Mouse (Mus musculus) central nervous system, embryonic 18 days (tissue): ENCODE data around the gene Nop2. TPM values are rescaled to one million over a fixed set of nuclear protein-coding genes. Genes with fewer than 3 reads are reported as not detected.

Experiments used
- polyA plus RNA-seq: library from polyadenylated mRNA; depleted of rRNA; stranded (reverse); fragments of >200 nt; gene quantifications from 2 replicates; pipeline ENCODE4 v1.2.3, GENCODE M21; 2012; rRNA removed

The Nop2 gene
- 34.2 and 34.6 TPM in 2 replicates for polyA plus RNA-seq

DNA sequence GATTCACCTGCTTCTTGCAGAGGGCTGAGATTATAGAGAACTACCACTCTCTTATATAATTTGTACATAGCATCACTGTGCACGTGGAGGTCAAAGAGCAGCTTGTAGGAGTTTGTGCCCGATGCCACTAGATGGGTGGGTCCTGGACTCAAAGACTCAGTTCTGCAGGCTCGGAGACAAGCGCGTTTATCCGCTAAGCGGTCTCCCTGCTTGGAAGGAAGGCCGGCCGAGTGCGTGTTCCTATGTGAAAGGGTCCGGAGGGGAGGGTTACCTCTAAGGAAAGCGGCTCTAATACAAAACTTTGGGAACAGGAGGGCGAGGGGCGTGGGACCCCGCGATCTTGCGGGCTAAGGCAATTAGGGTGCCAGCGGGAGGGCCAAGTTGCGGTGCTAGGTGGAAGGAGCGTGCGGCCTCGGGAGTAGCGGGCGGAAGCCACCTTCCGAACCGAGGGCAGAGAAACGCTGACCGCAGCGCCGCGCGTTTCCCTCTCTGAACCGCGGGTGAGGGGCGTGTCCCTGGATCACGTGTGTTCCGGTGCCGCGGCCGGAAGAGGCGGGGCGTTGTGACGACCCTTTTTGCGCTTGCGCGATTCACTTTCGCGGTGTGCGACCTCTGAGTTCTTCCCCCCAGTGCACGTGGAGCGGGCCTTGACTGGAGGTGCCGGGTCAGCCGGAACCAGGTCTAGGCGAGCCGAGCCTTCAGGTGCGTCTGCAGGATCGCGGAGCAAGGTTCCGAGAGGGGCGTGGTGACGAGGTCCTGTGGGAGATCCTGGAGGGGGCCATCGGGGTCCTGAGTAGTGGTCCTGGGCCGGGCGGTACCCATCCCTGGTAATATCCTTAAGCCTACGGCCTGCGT is at the start of gene Nop2:
Gene Nop2 (plus strand): TSS at position 608 of the 855 bp plus-strand sequence.

DNA sequence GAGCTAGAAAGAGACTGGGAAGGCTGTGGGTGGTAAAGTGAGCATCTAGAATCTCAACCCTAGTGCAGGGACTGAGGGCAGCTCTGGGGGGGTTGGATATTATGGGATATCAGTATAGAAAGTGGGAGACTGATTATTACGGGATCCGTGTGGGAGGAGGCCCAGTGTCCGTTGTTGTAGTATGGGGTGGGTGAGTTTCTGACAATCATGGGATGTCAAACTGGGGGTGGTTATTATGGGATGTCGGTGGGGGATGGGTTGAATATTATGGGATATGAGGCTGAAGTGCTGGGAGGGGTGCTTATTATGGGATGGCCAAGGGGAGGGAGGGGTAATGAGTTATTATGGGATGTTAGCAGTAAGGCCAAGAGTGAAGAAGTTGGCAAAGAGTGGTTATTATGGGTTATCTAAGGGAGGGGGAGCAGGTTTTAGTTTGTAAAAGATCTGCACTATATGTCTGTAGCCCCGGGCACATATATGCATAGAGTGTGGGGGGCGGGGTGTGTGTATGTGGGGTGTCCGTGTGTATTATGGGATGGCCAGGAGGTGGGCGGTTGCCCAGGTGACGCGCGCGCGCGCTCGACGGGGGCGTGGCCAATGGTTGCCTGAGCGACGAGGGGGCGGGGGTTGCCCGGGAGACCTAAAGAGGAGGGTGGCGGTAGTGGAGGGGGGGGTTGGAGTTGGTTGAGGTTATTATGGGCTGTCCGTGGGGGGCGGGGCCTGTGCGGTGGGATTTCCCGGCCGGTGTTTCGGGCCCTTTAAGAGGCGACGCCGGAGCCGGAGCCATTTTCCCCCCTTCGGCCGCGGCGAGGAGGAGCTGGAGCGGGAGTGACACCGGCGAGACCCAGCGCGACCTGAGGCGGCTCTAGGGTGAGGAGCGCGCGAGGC is 36.1 kb upstream of the Nop2 start, which contains the start of gene Chd4:
Gene Chd4 (plus strand): TSS at position 591 of the 888 bp plus-strand sequence.

DNA sequence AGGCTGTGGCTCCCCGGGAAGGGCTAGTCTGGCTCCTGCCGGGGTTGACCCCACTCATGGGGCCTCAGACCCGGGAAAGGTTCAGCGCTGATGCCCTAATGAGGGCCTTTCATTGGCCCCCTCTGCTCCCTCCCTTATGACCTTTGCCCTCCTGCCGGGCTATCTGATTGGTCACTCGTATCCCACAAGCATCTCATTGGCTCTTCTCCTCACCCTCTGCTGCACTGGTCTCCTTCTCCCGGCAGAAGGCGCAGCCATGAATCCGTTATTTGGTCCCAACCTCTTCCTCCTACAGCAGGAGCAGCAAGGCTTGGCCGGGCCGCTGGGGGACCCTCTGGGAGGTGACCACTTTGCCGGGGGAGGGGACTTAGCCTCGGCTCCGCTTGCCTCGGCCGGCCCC is 13.3 kb downstream of the Nop2 start, which contains the start of gene Iffo1:
Gene Iffo1 (plus strand): TSS at position 241 of the 400 bp plus-strand sequence.

DNA sequence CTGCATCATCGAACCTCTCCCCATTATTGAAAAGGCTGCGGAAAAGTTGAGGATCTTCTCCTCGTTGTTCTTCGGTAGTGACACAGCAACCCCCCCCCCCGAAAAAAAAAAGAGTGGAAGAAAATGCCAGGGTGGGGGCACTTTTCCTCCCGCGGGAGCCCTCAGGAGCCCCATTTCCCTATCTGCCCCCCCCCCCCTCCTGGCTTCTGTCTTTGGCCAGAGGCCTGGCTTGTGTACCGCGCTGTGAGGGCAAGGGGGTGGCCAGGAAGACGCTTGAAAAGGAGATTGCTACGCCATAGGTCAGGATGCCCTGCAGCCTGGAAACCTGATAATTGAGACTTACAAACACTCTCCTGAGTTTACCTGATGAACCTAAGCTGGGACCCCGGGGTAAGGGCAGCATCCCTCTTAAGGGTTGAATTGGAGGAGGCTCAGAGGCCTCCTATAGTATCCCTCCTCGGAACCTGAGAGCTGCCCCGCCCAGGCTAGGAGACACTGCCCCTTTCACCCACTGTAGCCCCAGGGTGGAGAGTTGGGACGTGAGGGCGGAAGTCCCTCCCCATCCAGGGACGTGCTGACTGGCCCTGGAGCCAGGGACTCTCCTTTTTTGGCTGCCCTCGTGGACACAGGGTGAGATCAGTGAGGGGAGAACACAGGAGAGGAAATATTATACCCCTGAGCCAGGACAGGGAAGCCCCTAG is 34.5 kb downstream of the Nop2 start, which contains the start of gene Gapdh:
Gene Gapdh (minus strand): TSS at position 417 of the 701 bp plus-strand sequence.

DNA sequence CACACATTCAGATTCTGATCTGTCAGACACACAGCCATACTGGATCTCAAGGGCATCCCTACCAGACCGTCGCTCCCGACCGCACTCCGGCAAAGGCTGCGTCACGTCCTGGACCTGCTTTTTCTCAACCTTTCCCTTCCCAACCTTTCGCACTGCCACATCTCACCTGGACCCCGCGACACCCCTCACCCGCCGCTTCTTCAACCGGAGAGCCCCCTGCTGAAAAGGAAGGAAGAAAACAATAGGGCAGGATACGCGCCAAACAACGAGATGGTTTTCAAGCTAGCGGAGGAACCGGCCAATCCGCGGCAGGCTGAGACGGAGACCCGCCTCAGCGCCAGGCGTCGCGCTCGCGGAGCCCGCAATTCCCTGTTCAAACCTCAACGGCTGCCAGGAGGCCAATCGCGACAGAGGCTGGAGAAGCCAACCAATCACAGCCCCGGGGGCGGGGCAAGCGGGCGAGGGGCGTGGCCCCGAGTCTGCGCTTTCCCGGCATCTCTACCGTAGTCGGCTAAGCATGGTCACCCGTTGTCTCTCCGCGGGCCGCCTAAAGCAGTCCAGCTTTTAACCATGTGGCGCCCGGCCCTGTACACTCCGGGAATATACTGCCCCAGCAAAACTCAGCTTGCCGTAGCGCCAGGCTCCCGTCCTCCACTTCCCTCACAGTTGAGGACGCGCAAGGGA is 59.8 kb downstream of the Nop2 start, which contains the start of the genes Ncapd2 and Mrpl51:
Gene Ncapd2 (minus strand): TSS at position 370 of the 684 bp plus-strand sequence.
Gene Mrpl51 (plus strand): TSS at position 470 of the 684 bp plus-strand sequence.

Other genes starting within 250 kb of the Nop2 start
- gene Cd4, start 243.7 kb upstream of the Nop2 start, polyA plus RNA-seq, result 0.13 and 0.17 TPM in 2 replicates
- gene Lag3, start 220.2 kb upstream of the Nop2 start, polyA plus RNA-seq, result 2.9 and 3.3 TPM in 2 replicates
- gene Ptms, start 211.8 kb upstream of the Nop2 start, polyA plus RNA-seq, result 1,878 and 2,539 TPM in 2 replicates
- 582 and 592 TPM in 2 replicates for gene Mlf2, start 200.5 kb upstream of the Nop2 start, polyA plus RNA-seq
- gene Cops7a, start 166.4 kb upstream of the Nop2 start, polyA plus RNA-seq, result 141 and 143 TPM in 2 replicates
- gene Pianp, start 135.2 kb upstream of the Nop2 start, polyA plus RNA-seq, result 66.2 and 72.7 TPM in 2 replicates
- 71.6 and 74.2 TPM in 2 replicates for gene Zfp384, start 122.8 kb upstream of the Nop2 start, polyA plus RNA-seq
- 120 and 130 TPM in 2 replicates for gene Ing4, start 92.1 kb upstream of the Nop2 start, polyA plus RNA-seq
- gene Acrbp, start 82.2 kb upstream of the Nop2 start, polyA plus RNA-seq, result 24.3 and 28.5 TPM in 2 replicates
- 0.82 and 0.98 TPM in 2 replicates for gene Lpar5, start 64.0 kb upstream of the Nop2 start, polyA plus RNA-seq
- gene Chd4, start 35.9 kb upstream of the Nop2 start, polyA plus RNA-seq, result 65.2 and 67.5 TPM in 2 replicates
- 28.2 and 29.8 TPM in 2 replicates for gene Iffo1, start 13.3 kb downstream of the Nop2 start, polyA plus RNA-seq
- 3,044 and 3,218 TPM in 2 replicates for gene Gapdh, start 34.6 kb downstream of the Nop2 start, polyA plus RNA-seq
- 95.0 and 104 TPM in 2 replicates for gene Ncapd2, start 59.8 kb downstream of the Nop2 start, polyA plus RNA-seq
- gene Mrpl51, start 59.9 kb downstream of the Nop2 start, polyA plus RNA-seq, result 54.1 and 59.6 TPM in 2 replicates
- 26.6 and 33.8 TPM in 2 replicates for gene Vamp1, start 83.6 kb downstream of the Nop2 start, polyA plus RNA-seq
- gene Tapbpl, start 100.0 kb downstream of the Nop2 start, polyA plus RNA-seq, result 4.2 and 4.4 TPM in 2 replicates
- gene Cd27, start 105.1 kb downstream of the Nop2 start, polyA plus RNA-seq, result 0.06 and 0.20 TPM in 2 replicates
- gene Tuba3a, start 154.1 kb downstream of the Nop2 start, polyA plus RNA-seq, result not detected in 2 replicates
- 10.4 and 11.4 TPM in 2 replicates for gene Ltbr, start 182.0 kb downstream of the Nop2 start, polyA plus RNA-seq
- 1.2 and 1.8 TPM in 2 replicates for gene Scnn1a, start 188.8 kb downstream of the Nop2 start, polyA plus RNA-seq
- gene Tnfrsf1a, start 217.5 kb downstream of the Nop2 start, polyA plus RNA-seq, result 14.9 and 15.3 TPM in 2 replicates
- gene Plekhg6, start 248.9 kb downstream of the Nop2 start, polyA plus RNA-seq, result 0.29 and 0.39 TPM in 2 replicates